Mouse (Mus musculus): Measurements from ENCODE around the gene Abhd6. TPM values are rescaled to one million over a fixed set of nuclear protein-coding genes. Genes with fewer than 3 reads are reported as not detected.

Abhd6 gene
- total RNA-seq, 2 experiments from 2014 or later = 76.2 to 80.1 TPM

GRCm38 (mm10) chr14:8032087-8032944 is 29.6 kb downstream of the Abhd6 start:
- no peak for DNase-seq

DNA sequence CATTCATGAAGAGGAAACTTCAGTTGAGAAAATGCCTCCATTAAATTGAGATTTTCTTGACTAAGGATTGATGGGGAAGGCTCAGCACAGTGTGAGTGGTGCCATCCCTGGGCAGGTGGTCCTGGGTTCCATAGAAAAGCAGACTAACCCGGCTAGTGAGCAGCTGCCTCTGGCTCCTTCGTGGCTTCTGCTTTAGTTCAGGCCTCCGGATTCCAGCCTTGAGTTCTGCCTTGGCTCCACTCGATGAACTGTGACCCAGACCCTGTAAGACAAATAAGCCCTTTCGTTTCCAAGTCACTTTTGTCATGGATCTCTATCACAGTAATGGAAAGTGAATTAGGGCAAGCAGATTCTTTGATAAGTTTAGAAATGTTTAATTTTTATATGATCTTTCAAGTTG is 31.9 kb downstream of the Abhd6 start:
- DNase-seq = no peak

DNA sequence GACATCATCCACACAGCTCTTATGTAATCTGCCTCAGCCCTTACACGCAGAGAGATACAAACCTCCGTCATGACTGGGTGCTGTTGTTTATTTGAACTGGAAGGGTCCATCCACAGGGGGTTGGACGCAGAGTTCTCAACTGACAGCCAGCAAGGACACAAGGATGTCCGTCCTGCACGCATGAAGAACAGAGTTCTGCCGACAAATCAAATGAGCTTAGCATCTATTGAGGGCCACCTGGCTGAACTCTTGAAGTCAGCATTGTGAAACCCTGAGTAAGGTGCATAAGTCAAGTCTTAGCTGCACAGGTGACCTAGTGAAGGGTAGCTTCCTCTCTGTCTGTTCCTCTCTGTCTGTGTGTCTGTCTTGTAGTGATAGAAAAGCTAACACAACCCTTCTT is 33.2 kb downstream of the Abhd6 start:
- no peak for DNase-seq

GRCm38 (mm10) chr14:8036406-8036805 is 33.7 kb downstream of the Abhd6 start:
- DNase-seq = no peak

- DNase-seq = no peak
Observed at GRCm38 (mm10) chr14:8038150-8038549, 35.4 kb downstream of the Abhd6 start.

DNA sequence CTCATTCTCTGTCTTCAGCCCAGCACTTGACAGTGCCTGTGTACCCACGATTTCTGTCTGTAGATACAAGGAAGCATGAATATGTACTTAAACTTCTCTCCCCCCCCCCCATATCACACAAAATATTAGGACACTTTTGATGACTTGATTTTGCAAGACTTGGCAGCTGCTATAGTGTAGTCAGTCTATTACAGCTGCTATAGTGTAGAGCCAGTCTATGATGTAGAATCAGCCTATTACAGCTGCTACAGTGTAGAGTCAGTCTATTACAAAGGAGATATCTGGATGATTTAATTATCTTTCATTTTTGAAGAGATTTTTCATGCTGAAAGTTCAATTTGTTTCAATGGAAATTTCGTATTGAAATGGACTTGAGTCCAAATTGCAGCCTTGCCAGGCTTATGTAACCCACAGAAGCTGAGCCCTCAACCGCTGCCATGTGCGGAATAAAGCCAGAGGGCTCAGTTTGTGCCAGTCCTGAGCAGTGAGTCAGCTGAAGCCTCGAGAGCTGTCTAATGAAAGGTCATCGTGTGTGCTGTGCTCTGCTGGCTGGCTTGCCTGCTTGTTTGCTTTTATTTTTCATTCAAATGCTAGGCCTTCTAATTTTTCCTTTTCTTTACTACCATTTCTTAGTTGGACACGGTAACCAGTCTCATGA is 36.2 kb downstream of the Abhd6 start:
- peak; percentile 63 to 74 for DNase-seq

GRCm38 (mm10) chr14:8040179-8040578 is 37.5 kb downstream of the Abhd6 start:
- no peak for DNase-seq

DNA sequence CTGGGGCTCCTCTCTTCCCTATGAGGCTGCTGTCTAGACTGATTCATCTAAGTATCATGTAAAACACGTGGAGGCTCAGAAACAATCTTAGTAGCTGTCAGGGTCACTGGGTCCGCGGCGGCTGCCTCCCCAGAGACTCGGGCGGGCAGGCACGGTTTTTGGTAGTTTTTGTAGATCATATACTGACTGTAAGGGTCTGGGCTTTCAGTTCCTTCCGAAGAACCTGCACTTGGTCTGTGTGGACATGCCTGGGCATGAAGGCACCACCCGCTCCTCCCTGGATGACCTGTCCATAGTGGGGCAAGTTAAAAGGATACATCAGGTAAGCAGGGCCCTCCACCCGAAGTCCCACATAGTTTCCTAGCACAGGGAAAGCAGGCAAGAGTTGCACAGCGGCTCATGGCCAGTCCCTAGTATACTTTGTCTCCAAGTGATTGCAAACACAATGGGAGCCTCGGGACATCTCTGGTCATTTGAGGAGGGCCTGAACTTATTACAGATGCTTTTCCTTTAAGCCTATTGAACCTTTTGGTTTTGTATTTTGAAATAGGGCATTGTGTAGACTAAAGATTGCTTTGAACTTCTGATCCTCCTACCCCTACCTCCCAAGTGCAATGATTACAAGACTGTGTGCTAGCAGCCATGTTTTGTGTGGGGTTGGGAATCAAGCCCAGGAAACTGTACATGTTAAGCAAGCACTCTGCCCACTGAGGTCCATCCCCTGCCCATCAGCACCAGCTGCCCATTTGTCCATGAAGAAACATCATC is 38.4 kb downstream of the Abhd6 start:
- DNase-seq = no peak

DNA sequence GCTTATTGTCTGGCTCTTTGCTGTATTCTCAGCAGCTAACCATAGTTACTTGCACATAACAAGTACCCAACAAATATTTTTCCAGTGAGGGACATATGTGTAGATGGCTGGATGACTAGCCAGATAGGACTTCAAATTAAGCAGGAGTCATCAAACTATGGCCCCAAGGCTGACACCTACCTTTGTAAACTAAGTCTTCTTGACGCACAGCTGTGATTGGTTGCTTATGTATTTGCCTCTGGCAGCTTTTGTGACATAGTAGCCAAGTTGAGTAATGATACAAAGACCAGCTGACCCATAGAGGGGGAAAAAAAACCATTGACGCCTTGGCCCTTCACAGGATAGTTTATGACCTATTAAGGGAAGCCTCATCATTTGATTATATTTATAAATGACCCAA is 39.4 kb downstream of the Abhd6 start:
- DNase-seq = no peak

GRCm38 (mm10) chr14:8042577-8042976 is 39.9 kb downstream of the Abhd6 start:
- DNase-seq = no peak

DNA sequence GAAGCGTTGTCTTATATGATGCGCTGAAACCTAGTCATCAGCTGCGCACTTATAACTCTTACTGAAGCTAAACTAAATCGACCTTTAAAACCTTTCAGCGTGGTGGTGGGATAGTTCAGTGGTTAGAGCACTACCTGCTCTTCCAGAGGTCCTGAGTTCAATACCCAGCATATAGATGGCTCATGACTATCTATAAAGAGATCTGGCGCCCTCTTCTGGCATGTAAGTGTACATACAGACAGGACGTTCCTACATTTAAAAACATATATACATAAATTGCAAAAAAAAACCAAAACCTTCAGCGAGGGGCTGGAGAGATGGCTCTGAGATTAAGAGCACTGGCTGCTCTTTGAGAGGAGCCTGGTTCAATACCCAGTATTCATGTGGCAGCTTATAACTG is 41.6 kb downstream of the Abhd6 start:
- DNase-seq = no peak

- DNase-seq = no peak
Observed at GRCm38 (mm10) chr14:8044786-8045185, 42.1 kb downstream of the Abhd6 start.

DNA sequence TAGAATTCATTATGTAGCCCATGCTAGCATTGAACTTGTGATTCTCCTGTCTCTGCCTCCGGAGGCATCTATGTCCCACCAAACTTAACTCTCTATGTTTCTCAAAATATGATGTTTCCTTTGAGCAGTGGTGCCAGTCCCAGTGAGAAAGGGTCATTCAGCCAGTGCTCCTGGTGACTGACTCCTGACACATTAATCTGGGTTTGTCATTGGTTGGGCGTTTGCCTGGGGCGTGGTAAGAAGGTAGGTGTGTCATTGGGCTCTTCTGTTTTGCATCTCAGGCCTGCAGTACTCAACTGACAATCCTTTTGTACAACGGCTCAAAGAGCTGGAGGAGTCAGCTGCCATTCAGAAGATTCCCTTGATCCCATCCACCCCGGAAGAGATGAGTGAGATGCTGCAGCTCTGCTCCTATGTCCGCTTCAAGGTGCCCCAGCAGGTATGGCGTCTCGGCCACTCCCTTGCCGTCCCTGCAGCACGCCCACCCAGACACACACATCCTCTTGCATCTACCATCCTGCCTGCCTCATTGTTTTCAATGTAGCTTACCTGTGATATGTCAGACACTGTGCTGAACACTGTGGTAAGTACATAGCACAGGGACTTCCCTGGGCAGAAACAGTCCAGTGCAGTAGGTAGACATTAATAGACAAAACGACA is 42.6 kb downstream of the Abhd6 start:
- DNase-seq = no peak

- no peak for DNase-seq
Observed at GRCm38 (mm10) chr14:8046839-8047238, 44.1 kb downstream of the Abhd6 start.

DNA sequence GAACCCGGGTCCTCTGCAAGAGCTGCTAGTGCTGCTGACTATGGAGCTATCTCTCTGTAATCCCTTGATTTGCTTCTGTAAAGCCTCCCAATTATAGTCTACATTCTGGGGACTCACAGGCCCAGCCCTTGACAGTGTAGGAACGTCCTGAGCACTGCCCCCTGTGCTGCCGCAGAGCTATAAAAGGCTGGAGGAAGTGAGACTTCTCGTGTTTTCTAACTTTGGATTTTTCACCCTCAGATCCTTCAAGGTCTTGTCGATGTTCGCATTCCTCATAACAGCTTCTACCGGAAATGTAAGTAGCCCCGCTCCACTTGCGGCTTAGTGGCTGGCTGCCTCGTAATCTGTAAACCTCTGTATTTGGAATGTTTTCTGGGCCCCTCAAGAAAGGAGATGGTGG is 46.6 kb downstream of the Abhd6 start:
- no peak for DNase-seq

- no peak for DNase-seq
Observed at GRCm38 (mm10) chr14:8051869-8052268, 49.2 kb downstream of the Abhd6 start.

GRCm38 (mm10) chr14:8052661-8053060 is 50.0 kb downstream of the Abhd6 start:
- no peak for DNase-seq

GRCm38 (mm10) chr14:8054310-8055102 is 51.8 kb downstream of the Abhd6 start:
- no peak for DNase-seq

DNA sequence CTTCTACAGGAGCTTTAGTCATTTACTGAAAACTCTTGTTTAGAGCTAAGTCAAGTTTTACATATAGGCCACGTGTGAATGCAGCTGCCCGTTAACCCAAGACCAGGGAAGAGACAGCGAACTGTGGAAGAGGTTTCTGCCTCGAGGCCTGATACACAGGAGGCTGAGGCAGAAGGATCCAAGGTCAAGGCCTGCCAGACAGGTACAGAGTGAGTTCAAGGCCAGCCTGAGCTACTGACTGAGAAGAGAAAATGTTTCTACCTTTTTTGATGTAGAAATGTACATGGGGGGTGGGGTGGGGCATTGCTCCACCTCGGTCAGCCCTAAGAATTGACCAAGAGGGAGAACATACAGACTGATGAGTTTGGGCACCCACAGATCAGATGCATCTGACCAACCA is 53.4 kb downstream of the Abhd6 start:
- no peak for DNase-seq

DNA sequence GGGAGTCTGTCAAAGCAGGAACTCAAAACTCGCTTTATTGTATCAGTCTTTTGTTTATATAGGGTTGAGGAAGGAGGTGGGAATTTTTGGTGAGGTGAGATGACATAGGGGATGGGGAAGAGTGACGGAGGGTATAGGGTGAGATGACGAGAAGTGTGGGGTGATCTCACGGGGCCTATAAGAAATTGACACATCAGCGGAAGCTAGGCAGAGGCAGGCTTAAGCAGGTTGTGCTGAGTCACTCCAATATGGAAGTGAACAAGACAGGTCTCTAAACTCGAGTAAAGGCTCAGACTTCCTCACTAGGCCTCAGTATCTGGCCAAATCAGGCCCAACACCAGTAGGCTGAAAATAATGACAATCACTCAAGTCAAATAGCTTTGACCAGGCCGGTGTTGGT is 57.2 kb downstream of the Abhd6 start:
- DNase-seq = no peak

DNA sequence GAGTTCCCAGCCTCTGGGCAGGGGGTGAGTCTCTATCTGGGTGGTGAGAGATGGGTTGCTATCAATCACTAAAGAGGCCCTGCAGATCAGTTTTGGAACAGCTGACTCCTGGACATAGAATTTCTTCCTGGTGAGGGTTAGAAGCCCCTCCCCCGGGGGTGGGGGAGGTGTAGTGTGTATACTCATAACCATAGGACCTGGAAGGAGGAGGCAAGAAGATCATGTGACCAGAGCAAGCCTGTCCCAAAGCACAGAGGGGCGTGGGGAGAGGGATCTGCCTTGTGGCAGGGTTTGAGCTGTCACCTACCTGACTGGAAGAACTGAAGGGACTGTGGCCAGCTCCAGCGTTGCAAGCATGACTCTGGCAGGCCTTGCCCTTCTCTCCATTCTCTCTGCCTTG is 59.4 kb downstream of the Abhd6 start:
- no peak for DNase-seq

Data from layer of hippocampus, postnatal 36 days (tissue).